Mouse (Mus musculus) 416B (cell line): ENCODE measurements at regions not wholly inside any gene's neighbourhood (a gene's known extent, or its start where the extent isn't known, plus 50 kb on each side); places are given as distances from the start of the nearest gene placed in this dataset.

Source experiments
- DNase-seq: peaks from one replicate; pipeline ENCODE4 v3.0.0; 2011; ENCODE audit warnings: low read depth

DNA sequence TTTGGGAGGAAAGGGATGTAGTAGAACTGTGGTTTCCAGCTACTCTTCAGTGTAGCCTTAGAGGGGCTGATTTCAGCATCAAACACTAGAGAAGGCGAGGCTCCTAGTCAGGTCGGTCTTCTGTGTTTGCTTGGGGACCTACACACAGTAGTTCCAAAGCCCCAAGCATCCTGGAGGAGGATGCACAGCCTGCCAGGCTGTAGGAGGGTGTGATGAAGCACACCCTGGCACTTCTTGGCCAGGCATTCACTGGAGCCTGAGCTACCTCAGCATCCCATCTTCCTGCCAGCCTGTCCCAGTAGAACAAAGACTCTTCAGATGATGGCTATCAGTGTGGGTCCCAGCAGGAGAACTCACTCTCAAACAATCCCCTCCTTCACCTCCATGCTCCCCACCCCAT is 233.4 kb upstream of the Tbx18 start:
- DNase-seq: no peak

DNA sequence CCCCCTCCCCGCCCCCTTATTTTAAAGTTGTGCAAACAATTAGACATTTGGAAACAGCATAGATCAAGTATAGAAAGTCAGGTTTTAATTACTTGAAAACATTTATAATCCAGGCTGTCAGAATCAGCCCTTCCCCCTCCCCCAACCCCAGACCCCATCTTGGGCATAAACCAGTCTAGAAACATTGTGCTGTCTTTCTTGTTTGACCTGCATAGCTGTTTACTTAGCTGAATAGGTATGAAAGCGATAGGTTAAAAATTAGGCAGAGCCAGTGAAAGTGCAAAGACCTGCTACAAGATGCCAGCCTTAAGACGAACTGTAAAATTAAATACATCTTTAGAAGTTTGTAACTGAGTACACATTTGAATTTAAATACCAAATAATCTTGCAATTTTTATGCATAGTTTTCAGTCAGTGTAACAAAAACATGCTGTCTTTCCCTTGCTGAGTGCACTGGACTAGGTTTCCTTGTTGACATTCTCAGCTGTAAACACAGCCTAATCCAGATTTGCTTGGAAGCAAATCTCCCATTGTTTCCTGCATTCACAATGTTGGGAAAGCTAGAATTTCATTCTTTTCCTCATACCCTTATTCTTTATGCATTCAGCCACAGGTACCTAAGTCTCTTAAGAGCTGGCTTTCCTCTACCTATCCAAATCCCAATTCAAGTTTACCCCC is 234.2 kb upstream of the Tbx18 start:
- no peak for DNase-seq

DNA sequence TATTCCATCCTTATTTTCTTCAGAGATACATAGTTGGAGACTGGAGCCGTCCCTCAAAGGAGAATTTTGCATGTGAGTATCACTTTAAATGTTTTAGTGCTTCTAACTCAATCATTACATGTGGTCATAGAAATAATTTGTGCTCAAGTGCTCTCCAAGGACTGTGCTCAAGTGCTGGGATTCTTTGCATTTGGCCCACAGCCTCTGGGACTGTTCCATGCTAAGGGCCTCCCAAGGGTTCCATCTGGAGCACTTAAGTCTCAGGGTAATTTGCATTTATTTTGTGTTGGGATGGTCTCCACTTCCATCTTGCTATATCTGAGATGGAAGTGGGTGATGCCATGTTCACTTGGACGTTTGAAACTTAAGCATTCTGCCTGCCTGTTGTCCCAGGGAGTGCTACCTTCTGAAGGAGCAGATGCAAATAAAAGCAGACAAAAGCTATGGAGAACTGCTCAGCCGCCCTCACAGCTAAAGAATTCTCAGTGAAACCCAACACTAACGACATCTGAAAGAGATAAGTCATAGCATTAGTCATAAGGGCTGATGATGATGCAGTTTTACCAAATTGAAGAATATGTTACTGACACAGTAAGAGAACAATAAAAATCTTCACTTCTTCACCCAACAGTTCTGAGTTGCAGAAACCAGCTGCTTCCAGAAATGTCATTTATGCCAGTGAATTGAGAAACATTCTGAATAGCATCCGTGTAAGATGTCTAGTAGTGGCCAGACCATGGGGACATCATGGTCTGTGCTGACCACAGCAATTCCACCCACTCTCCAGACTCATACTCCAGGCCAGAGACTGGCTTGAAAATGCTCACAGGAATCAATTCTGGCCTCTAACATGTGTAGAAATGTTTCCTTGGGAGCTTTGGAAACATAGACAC is 237.4 kb upstream of the Tbx18 start:
- DNase-seq: no peak

DNA sequence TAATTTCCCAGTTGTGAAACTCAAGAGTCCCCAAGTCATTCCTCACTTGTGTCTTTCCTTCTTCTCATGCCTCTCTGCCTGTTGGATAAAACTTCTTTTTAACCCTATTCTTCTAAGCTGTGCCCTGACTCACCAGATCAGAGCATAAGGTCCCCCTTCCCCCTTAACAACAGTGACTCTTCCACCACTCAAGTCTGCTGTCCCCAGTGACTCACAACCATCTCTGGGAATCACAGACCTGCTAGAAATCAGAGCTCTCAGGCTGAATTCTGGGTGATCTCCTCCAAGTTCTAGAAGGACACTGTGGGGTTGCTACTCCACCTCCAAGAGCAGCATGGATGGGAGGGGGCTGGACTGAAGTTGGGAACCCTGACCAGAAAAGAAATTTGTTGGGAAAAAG is 239.5 kb upstream of the Tbx18 start:
- DNase-seq: no peak

DNA sequence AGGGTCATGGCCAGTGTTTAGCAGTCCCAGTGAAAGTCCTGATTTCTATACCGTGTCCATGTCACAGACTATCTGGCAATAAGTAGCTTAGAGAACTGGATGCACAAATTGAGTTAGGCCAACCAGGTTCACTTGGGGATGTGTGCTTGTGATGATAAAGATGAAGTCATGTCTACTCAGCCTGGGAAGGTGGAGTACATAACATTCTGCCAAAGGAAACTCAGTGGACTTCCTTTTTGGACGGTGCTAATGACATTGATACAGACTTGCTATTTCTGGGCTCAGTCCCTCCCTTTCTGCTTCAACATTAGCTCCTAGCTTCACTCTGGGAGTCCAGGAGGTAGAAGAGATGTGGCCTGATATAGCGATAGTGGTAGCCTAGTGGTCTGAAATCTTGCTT is 240.7 kb upstream of the Tbx18 start:
- DNase-seq: no peak

DNA sequence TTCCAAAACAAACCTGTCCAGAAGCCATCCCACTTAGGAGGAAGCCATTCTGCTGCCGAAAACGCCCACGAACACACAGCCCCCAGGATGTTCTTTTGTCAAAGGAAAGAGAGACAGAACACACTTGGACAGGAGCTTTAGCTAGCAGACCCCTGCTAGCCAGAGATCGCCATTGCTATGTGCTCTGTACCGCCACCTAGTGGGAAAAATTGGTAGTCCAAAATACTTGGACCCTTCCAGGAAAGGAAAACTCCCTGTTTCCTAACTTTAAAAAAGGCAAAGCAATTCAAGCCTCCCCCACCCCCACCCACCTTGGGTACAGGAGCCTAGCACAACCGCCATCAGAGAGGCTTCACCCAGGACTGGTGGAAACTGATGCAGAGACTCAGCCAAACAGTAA is 242.5 kb upstream of the Tbx18 start:
- DNase-seq: peak; percentile 31

DNA sequence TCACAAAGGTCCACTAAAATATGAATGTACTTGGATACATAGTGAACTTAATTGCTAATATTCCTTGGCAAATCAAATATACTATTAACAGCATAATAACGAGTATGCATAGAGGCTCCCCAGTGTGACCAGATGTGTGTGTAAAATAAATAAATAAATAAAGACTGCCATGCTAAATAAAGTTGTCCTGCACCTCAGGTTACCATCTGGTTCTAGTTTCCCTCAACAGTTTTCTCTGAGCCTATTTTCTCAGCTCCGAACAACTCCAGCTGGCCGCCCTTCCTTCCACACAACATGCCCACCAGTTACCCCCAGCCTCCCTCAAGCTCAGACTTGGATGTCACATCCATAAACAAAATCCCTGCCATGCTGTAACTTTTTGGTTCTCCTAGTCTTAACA is 253.8 kb upstream of the Tbx18 start:
- DNase-seq: no peak

DNA sequence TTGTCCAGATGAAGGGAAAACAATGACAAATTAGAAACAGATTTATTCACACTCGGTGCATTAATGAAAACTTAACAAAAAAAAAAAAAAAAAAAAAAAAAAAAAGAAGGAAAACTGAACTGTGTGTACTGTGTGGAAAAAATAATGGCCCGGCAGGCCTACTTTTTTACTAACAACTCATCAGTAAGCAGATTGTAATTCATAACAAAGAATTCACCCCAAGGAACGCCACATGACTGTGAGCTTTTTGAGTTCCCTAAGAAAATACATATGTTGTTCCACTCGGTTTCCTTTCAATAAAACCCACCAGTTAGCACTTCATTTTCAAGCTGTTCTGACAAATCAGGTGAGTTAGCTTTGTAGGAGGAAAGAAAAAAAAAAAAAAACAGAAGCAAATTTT is 254.4 kb upstream of the Tbx18 start:
- no peak for DNase-seq

DNA sequence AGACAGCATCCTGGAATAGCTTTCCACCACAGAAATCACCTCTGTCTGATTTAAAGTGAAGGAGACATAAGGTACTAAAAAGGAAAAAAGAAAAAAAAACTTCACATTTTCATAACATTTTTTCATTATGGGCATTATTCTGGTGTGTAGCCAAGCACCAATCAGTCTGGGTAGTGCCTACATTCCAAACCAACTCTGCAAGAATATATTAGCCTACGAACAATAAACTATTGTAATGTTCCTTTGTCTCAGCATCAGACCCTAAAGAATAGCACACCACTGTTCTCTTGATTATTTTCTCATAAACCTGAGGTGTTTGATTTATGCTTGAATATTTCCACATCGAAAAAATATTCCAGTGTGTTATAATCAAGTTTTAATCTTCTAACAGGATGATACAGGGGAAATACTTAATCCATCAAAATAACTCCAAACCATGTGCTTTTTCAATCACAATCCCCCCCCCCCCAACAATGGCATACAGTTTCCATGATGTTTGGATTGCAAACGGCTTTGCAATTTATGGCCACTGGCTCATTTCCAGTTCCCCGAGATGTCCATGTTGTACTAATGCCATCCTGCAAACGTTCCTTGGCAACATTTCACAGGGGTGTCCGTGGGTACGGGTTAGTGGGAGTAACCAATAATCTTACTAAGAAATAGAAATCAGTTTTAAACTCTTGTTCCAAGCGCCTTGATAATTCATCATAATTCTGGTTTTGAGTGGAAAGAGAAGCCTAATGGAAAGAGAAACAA is 275.1 kb upstream of the Tbx18 start:
- no peak for DNase-seq

DNA sequence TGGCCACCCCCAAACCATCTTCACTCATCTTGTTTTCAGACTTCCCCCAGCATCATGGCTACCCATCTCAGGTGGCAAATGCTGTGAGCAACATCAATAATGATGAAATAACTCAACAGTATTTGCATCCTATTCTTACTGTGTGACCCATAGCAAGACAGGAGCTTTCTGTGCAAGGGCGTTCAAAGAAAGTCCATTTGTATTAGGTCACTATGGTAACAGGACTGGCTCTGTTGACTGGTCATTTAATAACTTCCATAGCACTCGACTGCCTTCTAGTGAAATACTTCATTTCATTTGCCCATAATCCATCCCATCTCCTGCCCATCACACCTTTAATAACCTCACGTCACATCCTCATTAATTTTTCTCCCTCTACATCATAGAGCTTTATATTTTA is 292.7 kb upstream of the Tbx18 start:
- DNase-seq: no peak

DNA sequence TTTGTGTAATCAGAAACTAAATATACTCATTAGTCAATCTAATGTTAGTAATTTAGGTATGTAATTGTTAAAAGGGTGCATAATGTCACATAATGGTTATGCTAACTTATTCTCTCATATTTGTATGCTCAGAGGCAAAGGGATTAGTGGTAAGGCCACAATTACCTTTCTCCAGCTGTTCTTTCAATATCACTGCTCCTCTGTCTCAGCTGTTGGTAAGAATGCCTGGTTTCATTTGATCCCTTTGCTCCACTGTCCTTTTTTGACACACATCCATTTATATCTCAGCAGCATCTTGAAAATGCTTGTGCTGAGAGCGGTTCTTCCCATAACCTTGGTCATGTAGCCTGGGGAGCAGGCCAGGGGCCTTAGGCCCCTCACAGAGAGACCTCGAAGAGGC is 294.9 kb upstream of the Tbx18 start:
- no peak for DNase-seq

DNA sequence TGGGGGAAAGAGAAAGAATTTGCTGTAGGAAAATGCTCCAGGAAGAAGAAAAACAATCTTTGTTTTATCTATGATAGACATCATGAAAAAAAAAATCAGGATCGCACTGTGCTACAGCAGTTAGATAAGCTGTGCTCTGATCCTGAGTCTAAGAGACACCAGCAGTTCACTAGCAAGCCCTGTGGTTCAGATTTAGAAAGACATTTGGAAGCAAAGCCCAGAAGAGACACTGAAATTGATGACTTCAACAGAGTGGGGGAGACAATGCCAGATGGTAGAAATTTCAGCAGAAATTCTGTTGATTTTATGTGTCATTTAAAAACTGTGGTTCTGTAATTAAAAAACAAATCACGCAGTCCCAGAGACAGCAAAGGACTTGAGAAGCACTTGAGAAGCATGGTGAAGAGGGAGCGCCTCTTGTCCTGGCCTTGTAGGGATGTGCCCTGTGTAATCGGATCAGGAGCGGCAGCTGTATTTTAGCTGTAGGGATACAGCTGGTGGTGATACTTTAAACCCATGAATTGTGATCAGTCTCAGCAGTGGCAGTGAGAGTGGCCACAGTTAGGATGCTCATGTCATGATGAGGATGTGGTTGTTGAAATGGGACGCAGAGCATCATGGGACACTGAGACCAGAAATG is 296.4 kb upstream of the Nt5e start:
- DNase-seq: no peak

DNA sequence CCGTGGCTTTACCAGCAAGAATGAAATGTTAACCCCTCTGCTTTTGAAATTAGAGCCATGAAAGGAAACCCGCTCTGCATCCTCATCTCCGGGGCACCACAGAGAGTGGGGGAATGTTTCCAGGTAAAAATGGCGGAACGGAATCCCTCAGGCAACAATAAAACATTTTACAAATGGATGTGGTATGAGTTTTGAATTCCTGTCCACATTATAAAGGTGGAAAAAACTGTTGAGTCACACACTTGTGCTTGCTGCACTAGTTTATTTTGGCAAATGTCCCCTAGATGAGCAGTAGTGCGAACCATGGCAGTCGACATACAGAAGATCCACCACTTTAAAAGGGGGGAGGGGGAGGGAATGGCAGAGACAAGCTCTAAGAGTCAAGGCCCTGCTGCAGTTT is 289.4 kb upstream of the Nt5e start:
- no peak for DNase-seq

DNA sequence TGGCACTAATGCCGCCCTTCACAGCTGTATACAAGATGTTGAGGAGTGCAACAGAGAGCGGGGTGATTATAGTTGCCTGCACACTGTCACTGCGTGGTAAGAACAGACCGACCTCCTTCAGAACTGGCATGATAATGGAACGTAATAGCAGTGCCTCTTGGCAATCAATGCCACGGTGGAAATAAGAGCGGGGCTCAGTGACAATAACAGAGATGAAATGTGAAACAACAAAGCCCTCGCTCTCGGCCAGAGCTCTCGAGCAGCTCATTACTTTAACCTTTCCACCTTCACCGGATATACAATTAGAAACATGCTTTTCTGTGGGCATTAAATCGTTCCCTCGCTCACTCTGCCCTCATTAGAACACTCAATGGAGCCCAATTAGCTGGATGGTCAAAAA is 277.7 kb upstream of the Nt5e start:
- no peak for DNase-seq

DNA sequence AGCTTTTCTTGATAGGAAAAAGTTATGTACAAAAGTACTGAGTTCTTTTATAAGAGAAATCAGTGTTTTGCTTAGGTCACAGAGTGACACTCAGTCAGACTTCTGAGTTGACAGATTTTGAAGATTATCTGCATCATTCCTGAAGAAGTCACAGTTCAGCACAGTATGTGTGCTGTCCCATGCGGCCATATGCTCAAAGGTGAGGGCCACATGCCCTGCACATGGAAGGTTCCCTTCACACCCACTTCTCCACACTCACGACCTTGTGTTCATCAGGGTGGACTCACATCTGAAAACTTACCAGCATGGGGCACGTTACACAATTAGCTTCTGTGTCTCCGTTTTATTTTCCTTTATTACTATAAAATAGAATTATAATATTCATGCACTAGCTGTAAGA is 277.2 kb upstream of the Nt5e start:
- no peak for DNase-seq

DNA sequence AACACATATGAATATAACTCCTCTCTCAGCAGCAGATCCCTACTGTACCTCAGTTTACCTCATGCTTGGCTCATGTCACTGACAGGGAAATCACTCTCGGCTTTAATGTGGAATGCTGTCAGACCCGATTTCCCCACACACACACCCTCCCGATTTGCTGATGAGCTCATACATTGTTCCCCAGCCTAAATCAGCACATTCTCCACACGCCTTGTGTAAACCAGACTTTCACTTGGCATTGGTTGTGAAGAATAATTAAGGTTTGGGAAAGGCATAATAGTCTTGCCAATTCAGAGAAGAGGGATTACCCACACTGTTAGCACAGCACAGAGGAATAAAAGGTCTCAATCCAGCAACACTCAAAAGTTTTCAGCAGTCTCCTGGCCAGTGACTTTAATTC is 268.4 kb upstream of the Nt5e start:
- DNase-seq: no peak

DNA sequence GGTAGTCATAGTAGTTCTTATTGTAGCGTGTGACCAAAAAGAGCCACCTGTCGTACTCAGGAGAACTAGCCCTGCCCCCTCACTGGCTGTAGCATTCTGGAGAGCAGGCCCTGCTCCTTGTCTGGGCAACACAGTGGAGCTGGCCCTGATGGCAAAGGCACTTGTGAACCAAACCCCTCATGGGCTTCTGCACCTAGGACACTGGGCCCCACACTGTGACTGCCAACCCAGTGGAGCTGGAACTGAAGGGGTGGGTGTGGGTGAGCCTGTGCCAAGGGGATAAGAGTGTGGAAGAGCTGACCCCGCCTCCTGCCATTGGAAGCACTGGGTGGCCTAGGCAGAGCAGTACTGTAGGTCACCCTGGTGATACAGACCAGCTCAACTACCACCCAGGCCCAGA is 268.0 kb upstream of the Nt5e start:
- DNase-seq: no peak

DNA sequence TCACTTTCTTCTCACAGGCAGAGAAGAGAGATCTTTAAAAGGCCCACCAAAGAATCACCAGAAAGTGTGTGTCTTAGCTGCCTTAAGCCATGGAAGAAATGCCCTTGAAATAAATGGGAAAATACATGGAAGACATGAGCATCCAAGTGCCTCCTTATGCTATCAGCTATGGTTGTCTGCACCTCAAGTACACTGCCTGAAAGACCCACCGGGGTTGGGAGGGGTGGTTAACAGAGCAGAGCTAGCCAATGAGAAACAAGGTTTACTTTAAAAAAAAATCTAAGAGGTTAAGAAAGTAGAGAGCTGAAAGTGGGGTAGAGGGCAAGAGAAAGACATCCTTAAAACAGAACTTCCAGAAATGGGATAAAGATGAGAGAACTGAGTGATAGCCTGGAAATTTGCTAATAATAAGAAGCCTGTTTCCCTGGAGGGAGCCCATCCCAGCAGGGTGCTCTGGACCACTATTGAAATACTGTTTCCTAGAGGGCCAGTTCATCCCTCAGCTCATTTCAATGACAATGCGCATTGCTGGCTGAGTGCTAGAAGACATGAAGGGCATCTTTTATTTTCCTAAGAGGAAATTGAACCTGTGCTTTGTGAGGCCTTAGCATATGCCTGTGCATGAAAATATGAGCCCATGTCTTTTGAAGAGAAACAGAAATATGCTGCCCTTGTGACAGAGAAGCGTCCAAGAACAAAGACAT is 262.9 kb upstream of the Nt5e start:
- no peak for DNase-seq

DNA sequence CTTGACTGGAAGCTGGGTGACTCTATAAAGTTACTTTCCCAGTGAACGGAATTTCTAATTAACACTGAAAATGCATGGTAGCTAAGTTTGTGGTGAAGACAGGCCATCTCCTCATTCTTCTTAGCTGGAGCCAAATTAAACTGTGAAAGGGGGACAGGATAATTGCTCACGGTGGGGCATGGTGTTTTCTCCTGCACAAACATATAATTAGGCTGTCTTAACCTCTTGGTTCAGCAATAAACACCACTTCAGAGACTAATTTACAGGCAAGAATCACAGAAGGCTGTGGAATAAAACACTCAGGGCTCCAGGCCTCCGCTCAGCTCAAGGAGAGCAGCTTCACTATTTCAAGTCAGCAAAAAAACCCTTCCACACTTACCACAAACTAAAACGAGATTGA is 261.9 kb upstream of the Nt5e start:
- no peak for DNase-seq

DNA sequence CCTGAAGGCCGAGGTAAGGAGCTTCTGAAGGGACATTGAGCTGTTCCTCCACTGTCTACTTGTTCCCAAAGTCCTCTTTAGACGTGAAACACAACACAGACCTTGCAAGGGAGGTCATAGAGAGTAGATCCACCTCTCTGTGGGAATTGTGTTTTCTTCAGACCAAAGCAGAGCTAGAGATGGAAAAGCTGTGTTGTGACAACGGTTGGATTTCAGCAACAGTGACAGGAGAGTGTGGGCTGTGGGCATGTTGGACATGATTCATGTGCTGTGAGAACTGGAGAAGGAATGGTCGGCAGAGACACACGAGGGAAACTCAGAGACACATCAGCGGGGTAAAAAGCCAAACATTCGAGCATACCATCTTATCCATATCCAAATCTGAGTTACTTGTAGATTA is 261.2 kb upstream of the Nt5e start:
- peak; percentile 12 for DNase-seq

DNA sequence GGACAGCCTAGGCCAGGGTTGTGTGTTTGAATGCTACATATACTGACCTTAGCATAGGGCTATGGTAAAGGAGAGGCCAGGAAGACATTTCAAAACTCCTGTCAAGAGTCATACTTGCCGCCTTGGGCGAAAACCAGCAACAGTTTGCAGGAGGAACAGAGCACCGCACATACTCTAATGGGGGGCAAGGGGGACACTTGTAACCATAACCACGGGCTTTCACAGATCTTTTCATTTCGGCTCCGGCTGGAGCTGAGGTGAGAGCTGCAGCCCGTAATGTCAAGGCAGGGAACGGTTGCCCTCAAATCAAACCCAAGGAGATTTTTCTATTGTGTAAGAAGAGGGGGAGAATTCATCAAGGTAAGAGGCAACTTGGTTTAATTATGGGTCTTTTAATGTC is 258.7 kb upstream of the Nt5e start:
- no peak for DNase-seq

DNA sequence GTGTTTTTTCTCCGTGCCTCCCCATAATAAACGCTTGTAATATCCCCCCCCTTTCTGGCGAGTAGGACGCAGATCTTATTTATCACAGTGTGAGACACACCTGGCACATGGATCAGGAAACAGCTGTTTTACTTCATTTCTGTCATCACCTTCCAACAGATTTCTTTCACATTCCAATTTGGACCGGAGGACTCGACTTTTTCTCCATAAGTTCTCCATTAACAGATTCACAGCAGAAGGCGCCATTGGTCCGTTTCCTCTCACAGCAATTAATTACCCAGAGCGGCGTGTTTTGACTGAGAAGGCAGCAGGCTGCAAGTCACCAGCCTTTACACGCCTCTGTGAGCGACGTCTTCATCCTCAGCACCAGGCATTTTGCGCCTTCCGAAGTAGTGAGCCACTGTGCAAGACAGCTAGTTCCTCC is 258.1 kb upstream of the Nt5e start:
- DNase-seq: no peak
